In the genomic region with DNA sequence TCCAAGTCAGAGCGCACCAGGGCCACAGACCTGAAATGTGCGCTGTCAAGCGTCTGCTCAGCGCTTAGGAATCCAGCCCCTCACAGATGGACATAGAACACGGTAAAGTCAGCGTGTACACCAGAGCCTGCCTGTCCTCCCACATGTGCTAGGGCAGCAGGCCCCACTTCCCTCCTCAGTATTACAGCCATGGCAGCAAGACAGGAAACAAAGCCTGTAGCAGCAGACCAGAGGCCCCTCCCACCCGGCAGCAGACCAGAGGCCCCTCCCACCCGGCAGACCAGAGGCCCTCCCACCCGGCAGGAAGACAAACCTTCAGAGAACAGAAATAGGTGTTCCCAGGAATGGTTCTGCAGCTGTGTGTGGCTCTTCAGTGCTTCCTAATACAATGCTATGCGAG, we compare ENCODE assay signal across 8 mouse cellular contexts. TPM values are rescaled to one million over a fixed set of nuclear protein-coding genes. Genes with fewer than 3 reads are reported as not detected.
DNase-seq lines count a peak whose midpoint lies in the region; ATAC-seq and TF ChIP-seq lines count a peak whose summit lies in the region.

No protein-coding gene starts in this region.

- peak; percentile 50; the same call in 1 of the 2 replicates for ATAC-seq in erythroblast, adult 5-6 weeks (replicated peaks; ENCODE audit: low FRiP score, poor library complexity, severe bottlenecking)
- ATAC-seq in intestine, embryonic 16.5 days, result peak; percentile 57
- peak; percentile 68 for ATAC-seq in megakaryocyte-erythroid progenitor cell, adult 5-6 weeks (replicated peaks; ENCODE audit: low FRiP score, low TSS enrichment, poor library complexity, severe bottlenecking)

- 30% methylated on average over 10 of the region's 10 CpGs for WGBS in intestine, embryonic 16.5 days
- WGBS in cerebellum, adult 2 months, result 45% methylated on average over 10 of the region's 10 CpGs

- no peaks in the 10 kb centered on the region for H3K27me3 ChIP-seq in intestine, embryonic 16.5 days (replicated peaks; ENCODE audit: control insufficient read depth, insufficient read depth, low read length)
- H3K27me3 ChIP-seq in cerebellum, adult 2 months (ENCODE audit: control insufficient read depth, insufficient read depth, low read length), result no peaks in the 10 kb centered on the region

- H3K9ac ChIP-seq in intestine, embryonic 16.5 days (ENCODE audit: low read depth, low read length), result peak overlapping the region; percentile 56; the same call in 1 of the 2 replicates

- H3K27ac ChIP-seq in intestine, embryonic 16.5 days (ENCODE audit: low read length), result peak overlapping the region; percentile 34; the same call in 1 of the 2 replicates
- H3K27ac ChIP-seq in layer of hippocampus, adult 2 months, result no peak overlapping the region
- H3K27ac ChIP-seq in cerebellum, adult 2 months (ENCODE audit: insufficient read depth, low read length), result no peak overlapping the region

- H3K36me3 ChIP-seq in intestine, embryonic 16.5 days (ENCODE audit: control insufficient read depth, insufficient read depth, low read length), result peaks cover 13% of the 10 kb centered on the region

- no peaks in the 10 kb centered on the region for H3K9me3 ChIP-seq in intestine, embryonic 16.5 days (ENCODE audit: control insufficient read depth, low read length)

- peak; percentile 24 for DNase-seq in retina, postnatal 1 day
- no peak for DNase-seq in retina, embryonic 14.5 days (ENCODE audit: low spot score)
- DNase-seq in layer of hippocampus, adult 2 months (ENCODE audit: low spot score in 2 of 2), result no peak
- no peak for DNase-seq in ovary, postnatal 36 days (ENCODE audit: low spot score)
- DNase-seq in cerebellum, adult 2 months, result no peak

- peak overlapping the region; percentile 26 for H3K4me2 ChIP-seq in intestine, embryonic 16.5 days (ENCODE audit: low read depth, low read length)

- TF ChIP-seq POLR2A in cerebellum, adult 2 months (IDR thresholded peaks at IDR 0.05; ENCODE audit: borderline replicate concordance, insufficient read depth, low read length), result no peak

- TF ChIP-seq CTCF in layer of hippocampus, adult 2 months (conservative IDR thresholded peaks at IDR 0.05), result no peak
- no peak for TF ChIP-seq CTCF in cerebellum, adult 2 months (IDR thresholded peaks at IDR 0.05; ENCODE audit: borderline replicate concordance, insufficient read depth, low read depth, low read length)

- H3K4me1 ChIP-seq in intestine, embryonic 16.5 days (ENCODE audit: control insufficient read depth, insufficient read depth, low read length), result peaks cover 28% of the 10 kb centered on the region
- H3K4me1 ChIP-seq in cerebellum, adult 2 months (ENCODE audit: control insufficient read depth, insufficient read depth, low read length), result peaks cover 7% of the 10 kb centered on the region; the same call in 1 of the 2 replicates

- 0 out of 2 replicates have a peak overlapping the region, but pooled peaks have one; percentile 23 for H3K4me3 ChIP-seq in intestine, embryonic 16.5 days (ENCODE audit: low read length)
- no peak overlapping the region for H3K4me3 ChIP-seq in layer of hippocampus, adult 2 months
- H3K4me3 ChIP-seq in cerebellum, adult 2 months (replicated peaks; ENCODE audit: insufficient read depth, low read depth, low read length), result no peak overlapping the region

RNA-seq across cellular contexts. Expression of gene Cdc37, which starts 3.1 kb away (rescaled TPM):
- total RNA-seq in erythroblast, adult 5-6 weeks (2015; ENCODE audit: low replicate concordance), result 21.9 and 29.8 TPM in 2 replicates
- 35.5 and 75.3 TPM in 2 replicates for total RNA-seq in erythroblast, adult 5-6 weeks (2017; ENCODE audit: low replicate concordance)
- 247 and 261 TPM in 2 replicates for polyA plus RNA-seq in intestine, embryonic 16.5 days (2015; fragmentation: Nextera tagmentation; extraction: Ambion mirVana)
- 182 and 193 TPM in 2 replicates for total RNA-seq in megakaryocyte-erythroid progenitor cell, adult 5-6 weeks (2014; fragmentation: Nextera tagmentation)
- 385 and 442 TPM in 2 replicates for total RNA-seq in megakaryocyte-erythroid progenitor cell, adult 5-6 weeks (2017)
- 100 to 1,000 TPM; 144 to 150 TPM for total RNA-seq in layer of hippocampus, adult 2 months (2021)
- 189 and 202 TPM in 2 replicates for polyA plus RNA-seq in cerebellum, adult 2 months (2012; rRNA removed)

RNA-seq across cellular contexts. Expression of gene Tyk2, which starts 15.7 kb away (rescaled TPM):
- total RNA-seq in erythroblast, adult 5-6 weeks (2015; ENCODE audit: low replicate concordance), result 2.7 and 4.2 TPM in 2 replicates
- 3.3 and 5.3 TPM in 2 replicates for total RNA-seq in erythroblast, adult 5-6 weeks (2017; ENCODE audit: low replicate concordance)
- 17.0 and 18.1 TPM in 2 replicates for polyA plus RNA-seq in intestine, embryonic 16.5 days (2015; fragmentation: Nextera tagmentation; extraction: Ambion mirVana)
- 24.9 and 40.0 TPM in 2 replicates for total RNA-seq in megakaryocyte-erythroid progenitor cell, adult 5-6 weeks (2014; fragmentation: Nextera tagmentation)
- 13.2 and 14.4 TPM in 2 replicates for total RNA-seq in megakaryocyte-erythroid progenitor cell, adult 5-6 weeks (2017)
- total RNA-seq in layer of hippocampus, adult 2 months (2021), result 10 to 100 TPM; 16.8 to 21.5 TPM
- polyA plus RNA-seq in cerebellum, adult 2 months (2012; rRNA removed), result 17.2 and 17.9 TPM in 2 replicates

RNA-seq across cellular contexts. Expression of gene Pde4a, which starts 18.8 kb away (rescaled TPM):
- 2.5 and 2.7 TPM in 2 replicates for total RNA-seq in erythroblast, adult 5-6 weeks (2015; ENCODE audit: low replicate concordance)
- 0.77 and 1.1 TPM in 2 replicates for total RNA-seq in erythroblast, adult 5-6 weeks (2017; ENCODE audit: low replicate concordance)
- 6.2 and 7.8 TPM in 2 replicates for polyA plus RNA-seq in intestine, embryonic 16.5 days (2015; fragmentation: Nextera tagmentation; extraction: Ambion mirVana)
- total RNA-seq in megakaryocyte-erythroid progenitor cell, adult 5-6 weeks (2014; fragmentation: Nextera tagmentation), result 23.5 and 24.3 TPM in 2 replicates
- total RNA-seq in megakaryocyte-erythroid progenitor cell, adult 5-6 weeks (2017), result 2.2 and 3.8 TPM in 2 replicates
- 10 to 100 TPM; 86.6 to 89.3 TPM for total RNA-seq in layer of hippocampus, adult 2 months (2021)
- polyA plus RNA-seq in cerebellum, adult 2 months (2012; rRNA removed), result 51.2 and 57.4 TPM in 2 replicates

RNA-seq across cellular contexts. Expression of gene Raver1, which starts 54.9 kb away (rescaled TPM):
- total RNA-seq in erythroblast, adult 5-6 weeks (2015; ENCODE audit: low replicate concordance), result 4.0 and 11.7 TPM in 2 replicates
- 3.8 and 7.8 TPM in 2 replicates for total RNA-seq in erythroblast, adult 5-6 weeks (2017; ENCODE audit: low replicate concordance)
- polyA plus RNA-seq in intestine, embryonic 16.5 days (2015; fragmentation: Nextera tagmentation; extraction: Ambion mirVana), result 57.7 and 64.7 TPM in 2 replicates
- total RNA-seq in megakaryocyte-erythroid progenitor cell, adult 5-6 weeks (2014; fragmentation: Nextera tagmentation), result 66.3 and 81.1 TPM in 2 replicates
- total RNA-seq in megakaryocyte-erythroid progenitor cell, adult 5-6 weeks (2017), result 12.9 and 16.8 TPM in 2 replicates
- total RNA-seq in layer of hippocampus, adult 2 months (2021), result 10 to 100 TPM; 34.5 to 36.5 TPM
- 29.9 and 31.4 TPM in 2 replicates for polyA plus RNA-seq in cerebellum, adult 2 months (2012; rRNA removed)

RNA-seq across cellular contexts. Expression of gene Gm38431, which starts 54.9 kb away (rescaled TPM):
- total RNA-seq in erythroblast, adult 5-6 weeks (2015; ENCODE audit: low replicate concordance), result 19.4 and 20.9 TPM in 2 replicates
- total RNA-seq in erythroblast, adult 5-6 weeks (2017; ENCODE audit: low replicate concordance), result 1.8 and 3.6 TPM in 2 replicates
- polyA plus RNA-seq in intestine, embryonic 16.5 days (2015; fragmentation: Nextera tagmentation; extraction: Ambion mirVana), result 2.5 and 2.9 TPM in 2 replicates
- 38.6 and 39.7 TPM in 2 replicates for total RNA-seq in megakaryocyte-erythroid progenitor cell, adult 5-6 weeks (2014; fragmentation: Nextera tagmentation)
- 5.9 and 15.6 TPM in 2 replicates for total RNA-seq in megakaryocyte-erythroid progenitor cell, adult 5-6 weeks (2017)
- 1 to 10 TPM; 2.9 to 3.8 TPM for total RNA-seq in layer of hippocampus, adult 2 months (2021)
- polyA plus RNA-seq in cerebellum, adult 2 months (2012; rRNA removed), result 2.6 and 4.1 TPM in 2 replicates
